Mouse (Mus musculus): Measurements from ENCODE around the gene Mto1.
A peak's percentile ranks its signal among the peaks of the same experiment; 100 is the strongest.
"Not testable (repeated sequence)": the region's sequence is repeated elsewhere in the genome, so short reads cannot be mapped to it uniquely, and the experiment has no call there.

Mto1 gene

DNA sequence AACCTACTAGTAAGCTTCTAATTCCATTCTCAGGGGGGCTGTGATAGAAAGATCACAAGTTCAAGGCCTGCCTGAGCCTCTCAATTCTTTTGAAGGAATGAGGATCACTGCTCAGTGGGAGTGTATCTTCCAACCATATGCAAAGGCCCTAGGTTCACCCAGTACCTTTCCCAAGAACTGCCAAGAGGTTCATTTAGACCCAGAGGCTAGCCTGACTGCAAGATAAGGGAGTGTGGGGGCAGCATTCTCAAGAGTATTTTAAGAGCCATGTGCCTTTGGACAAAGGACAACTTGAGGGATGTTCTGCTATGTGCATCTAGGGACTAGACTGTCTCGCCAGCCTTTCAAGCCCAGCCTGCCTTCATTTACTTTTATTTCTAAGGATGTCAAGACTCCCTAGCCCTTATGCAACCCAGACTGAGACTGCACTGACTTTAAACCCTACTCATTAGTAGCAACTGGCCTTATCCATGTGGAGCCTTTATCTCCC lies 28.6 kb downstream of the Mto1 start:
- DNase-seq, result no peak

DNA sequence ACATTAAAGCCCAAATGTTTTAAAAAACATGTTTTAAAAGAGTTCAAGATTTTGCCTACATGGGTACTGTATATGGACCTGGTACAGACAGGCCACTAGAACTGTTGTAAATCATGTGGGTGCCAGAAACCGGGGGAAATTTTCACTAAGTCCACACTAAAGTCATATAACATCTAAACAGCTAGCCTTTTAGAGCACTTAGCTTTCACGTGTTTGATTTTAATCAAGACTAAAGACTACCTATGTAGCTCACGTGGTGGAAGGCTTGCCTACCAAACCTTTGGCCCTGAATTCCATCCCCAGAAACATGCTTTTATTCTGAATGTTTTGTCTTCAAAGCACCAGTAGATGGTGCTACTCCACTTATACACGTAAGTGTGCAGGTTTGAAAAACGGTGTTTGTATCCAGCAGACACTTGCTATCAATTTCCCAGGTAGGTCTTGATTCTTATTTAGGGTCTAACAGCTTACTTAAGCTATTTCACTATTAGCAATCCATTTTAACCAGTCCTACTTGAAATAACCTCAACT lies 29.1 kb downstream of the Mto1 start:
- DNase-seq, result peak; percentile 23 to 48

DNA sequence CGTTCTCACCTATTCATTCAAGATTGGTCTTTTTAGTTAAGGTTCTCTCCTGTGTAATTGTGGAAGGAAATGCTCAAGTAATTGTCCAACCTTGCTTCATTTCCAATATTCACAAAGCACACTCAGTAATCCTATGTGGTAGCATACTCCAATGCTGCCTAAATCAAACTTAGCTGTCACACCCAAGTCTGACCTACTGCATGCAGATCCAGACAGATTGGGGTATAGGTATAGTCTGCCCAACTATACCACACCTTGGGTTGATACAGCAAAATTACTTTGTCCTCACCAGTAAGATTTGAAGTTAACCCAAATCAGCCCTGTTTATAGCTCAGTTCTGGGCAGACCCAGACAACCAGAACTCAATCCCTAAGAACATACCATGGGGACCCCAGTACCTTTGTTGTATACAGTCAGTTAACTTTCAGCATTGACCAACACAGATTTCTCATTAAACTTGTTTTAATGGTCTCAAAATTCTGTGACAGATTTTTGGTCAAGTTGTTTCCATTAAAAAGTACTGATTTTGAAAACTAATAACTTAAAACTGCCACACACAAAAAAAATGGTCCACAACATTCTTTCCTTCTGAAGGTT lies 30.1 kb downstream of the Mto1 start:
- DNase-seq, result not testable (repeated sequence)

GRCm38 (mm10) chr9:78479308-78479707 lies 31.3 kb downstream of the Mto1 start:
- not testable (repeated sequence) for DNase-seq

- not testable (repeated sequence) for DNase-seq
These were observed 32.2 kb downstream of the Mto1 start for GRCm38 (mm10) chr9:78480227-78480626.

DNA sequence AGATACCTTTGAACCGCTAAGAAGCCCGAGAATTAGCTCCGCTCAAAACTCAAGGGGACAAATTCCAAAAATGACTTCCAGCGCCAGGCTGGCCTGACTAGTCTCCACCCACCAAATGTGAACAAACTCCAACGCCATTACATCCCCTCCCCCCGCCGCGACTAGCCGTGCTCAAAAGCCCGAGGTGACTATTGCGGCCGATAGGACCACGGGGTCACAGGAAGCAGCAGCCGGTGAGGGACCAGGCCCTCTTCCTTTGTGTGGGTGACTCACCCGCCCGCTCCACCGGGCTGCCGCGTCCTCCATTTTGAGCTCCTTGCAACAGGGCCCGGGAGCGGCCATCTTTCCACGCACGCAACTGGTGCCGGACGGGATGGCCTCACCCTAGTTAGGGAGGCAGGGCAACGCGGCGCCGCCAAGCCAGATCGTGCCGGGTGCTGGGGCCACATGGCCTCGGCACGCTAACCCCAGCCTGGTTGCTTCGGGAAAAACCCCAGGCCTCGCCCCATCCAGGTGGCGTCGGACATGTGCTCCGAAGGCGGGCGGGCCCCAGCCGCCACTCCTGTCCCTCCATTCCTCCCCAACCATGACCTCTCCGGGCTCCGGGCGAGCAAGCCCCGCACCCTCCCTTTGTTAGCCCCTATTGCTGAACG lies 32.8 kb downstream of the Mto1 start:
- peak; percentile 83 to 85 for DNase-seq

DNA sequence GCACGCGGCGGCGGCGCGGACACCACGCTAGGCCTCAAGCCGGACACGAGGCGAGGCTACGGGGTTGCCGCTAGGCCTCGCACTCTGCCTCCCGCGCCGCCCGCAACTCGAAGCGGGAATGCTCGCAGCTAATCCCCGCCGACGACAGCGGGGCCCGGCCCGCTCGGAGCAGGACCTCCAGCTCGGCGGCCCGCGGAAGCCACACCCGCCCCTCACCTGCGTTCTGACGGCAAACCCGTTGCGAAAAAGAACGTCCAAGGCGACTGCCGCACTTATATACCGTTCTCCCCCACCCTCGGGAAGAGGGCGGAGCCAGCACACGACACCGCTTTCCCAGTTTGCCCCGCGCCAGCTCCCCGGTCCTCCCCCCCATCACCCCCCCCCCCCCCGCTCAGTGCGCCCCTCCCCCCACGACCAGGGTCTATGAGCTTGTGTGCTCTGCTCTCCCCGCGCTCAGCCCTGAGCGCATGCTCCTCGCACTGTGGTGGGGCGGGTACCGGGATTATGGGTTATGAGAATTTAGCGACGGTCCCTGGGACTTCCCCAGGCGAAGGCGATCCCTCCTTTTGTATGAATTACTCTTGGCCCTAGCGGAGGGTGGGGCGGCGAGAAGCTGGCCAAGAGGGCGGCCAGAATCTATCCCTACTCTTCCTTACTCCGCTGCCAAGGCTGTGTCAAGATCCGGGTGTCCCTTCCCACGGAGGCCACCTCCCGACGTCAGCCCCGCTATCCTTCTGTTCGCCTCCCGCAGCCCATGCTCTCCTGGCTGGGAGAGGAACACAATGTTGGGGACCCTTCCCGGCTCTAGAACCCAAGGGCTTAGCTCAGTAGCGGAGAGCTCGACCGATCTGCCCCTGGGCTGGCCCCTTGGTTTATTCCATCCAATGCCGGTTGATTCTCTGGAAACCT lies 33.7 kb downstream of the Mto1 start:
- peak; percentile 97 to 98 for DNase-seq

- DNase-seq, result peak; percentile 24 to 50
These were observed 34.4 kb downstream of the Mto1 start for GRCm38 (mm10) chr9:78482386-78482785.

GRCm38 (mm10) chr9:78484660-78485059 lies 36.7 kb downstream of the Mto1 start:
- no peak for DNase-seq

DNA sequence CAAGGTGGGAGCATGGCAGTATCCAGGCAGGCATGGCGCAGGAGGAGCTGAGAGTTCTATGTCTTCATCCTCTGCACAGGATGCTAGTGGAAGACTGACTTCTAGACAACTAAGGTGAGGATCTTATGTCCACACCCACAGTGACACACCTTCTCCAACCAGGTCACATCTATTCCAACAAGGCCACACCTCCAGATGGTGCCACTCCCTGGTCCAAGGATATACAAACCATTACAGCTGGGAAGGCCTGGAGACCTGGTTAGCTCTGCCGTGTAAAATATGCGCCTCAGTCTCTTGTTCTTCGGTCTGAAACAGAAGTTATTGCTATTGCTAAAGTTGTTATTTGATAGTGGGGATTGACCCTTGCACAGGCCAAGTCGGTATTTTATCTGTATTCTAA lies 40.0 kb downstream of the Mto1 start:
- not testable (repeated sequence) for DNase-seq

DNA sequence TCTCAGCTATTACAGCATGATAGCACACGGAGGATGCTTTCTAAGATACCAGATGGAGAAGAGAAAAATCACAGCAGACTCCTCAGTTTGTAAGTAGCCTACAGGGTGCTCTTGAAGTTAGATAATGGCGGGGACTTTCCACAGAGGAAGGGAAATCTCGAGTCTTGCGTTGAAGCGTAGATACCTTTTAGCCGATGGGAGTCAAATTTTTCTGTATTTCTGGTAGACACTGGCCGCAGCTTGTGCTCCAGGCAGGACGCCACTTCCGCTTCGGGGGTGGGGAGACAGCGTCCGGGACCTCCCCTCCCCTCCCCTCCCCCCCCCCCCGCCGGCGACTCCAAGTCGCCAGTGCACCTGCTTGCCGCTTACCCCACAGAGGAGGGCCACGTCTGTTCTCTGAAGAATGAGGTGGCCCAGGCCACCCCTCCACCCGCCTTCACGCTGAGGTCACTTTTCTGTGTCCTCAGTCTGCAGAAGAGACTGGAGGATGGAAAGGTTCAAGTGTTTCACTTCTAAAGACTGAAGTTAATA lies 40.9 kb downstream of the Mto1 start, which contains the start of gene Eef1a1:
Gene Eef1a1 (minus strand): TSS at position 262 of the 531 bp plus-strand sequence.
- DNase-seq, result peak; percentile 59 to 68

GRCm38 (mm10) chr9:78491169-78491568 lies 43.2 kb downstream of the Mto1 start:
- DNase-seq, result no peak

DNA sequence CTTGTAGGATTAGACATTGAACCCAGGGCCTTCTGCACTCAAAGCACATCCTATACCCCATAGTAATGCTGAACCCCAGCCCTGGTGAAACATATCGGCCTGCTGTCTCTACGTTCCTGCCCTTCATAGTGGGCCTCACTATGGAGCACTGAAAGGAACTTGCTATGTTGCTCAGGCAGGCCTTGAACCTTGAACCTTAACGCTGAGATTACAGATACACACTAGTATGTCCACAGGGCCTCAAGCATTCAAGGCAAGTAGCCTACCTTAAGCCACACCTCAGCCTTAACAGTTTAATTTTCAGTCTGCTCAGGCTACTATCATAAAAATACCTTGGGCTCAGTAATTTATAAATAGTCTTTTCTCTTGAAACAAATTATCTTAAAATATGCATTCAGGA lies 44.2 kb downstream of the Mto1 start:
- DNase-seq, result no peak

- DNase-seq, result no peak
These were observed 45.2 kb downstream of the Mto1 start for GRCm38 (mm10) chr9:78493171-78493570.

DNA sequence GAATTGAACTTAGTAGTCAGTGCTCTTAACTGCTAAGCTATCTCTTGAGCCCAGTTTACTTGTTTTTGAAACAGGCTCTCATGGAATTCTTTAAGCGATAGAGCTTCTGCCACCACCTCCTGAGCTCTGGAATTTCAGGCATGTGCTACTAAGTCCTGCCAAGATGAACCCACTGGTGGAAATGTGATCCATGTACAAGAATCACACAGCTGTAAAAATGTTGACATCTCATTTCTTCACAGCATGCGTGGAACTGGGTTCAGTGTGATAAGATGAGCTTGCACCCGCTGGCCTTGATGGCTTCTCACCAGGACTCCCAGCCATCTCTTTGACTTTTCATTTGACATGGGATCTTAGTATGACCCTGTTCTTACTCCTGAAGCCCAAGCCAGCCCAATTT lies 52.4 kb downstream of the Mto1 start:
- no peak for DNase-seq

DNA sequence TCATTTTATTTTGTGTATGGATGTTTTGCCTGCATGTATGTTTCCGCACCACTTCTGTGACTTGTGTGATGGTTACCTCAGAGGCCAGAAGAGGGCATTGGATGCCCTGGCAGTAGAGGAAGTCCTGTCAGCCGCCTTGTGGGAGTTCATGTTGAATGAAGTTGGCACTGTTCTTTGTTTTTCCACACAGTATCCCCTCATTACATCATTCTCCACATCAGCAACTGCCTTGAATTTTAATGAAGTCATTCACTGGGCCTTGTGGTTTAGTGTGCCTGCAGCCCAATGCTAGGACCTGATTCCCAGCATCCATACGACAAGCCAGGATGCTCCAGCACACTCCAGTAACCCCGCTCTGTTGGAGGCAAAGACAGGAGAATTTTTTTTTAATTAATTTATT lies 53.3 kb downstream of the Mto1 start:
- no peak for DNase-seq

- peak; percentile 19 to 23 for DNase-seq
These were observed 55.4 kb downstream of the Mto1 start for GRCm38 (mm10) chr9:78503223-78504079.

DNA sequence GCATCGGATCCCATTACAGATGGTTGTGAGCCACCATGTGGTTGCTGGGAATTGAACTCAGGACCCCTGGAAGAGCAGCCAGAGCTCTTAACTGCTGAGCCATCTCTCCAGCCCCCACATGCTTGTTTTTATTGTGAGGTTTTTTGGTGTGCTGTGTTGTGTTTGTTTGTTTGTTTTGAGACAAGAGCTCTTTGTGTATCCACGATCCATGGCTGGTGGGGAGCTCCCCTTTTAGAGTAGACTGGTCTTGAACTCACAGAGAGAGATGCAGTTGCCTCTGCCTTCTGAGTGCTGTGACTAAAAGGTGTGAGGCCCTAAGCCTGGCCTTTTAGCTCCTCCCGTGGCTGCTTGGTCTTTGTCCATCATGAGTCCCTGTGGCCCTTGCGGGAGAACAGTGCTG lies 56.1 kb downstream of the Mto1 start:
- no peak for DNase-seq

DNA sequence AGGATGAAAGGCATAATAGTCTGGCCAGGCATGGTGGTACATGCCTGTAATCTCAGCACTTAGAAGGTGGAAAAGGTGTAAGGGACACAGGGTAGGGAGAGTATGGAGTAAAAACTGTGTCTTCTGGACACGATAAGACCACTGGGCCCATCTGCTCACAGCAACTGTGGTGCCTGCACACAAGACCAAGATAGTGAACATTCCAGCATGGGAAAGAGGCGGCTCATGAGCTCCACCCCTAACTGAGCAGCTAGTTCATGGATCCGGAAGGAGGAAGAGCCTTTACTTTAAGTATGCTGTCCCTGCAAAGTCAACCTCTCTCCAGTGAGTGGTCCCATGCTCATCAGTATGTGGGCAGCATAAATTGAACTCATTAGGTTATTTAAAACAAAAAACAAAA lies 56.7 kb downstream of the Mto1 start:
- DNase-seq, result no peak

DNA sequence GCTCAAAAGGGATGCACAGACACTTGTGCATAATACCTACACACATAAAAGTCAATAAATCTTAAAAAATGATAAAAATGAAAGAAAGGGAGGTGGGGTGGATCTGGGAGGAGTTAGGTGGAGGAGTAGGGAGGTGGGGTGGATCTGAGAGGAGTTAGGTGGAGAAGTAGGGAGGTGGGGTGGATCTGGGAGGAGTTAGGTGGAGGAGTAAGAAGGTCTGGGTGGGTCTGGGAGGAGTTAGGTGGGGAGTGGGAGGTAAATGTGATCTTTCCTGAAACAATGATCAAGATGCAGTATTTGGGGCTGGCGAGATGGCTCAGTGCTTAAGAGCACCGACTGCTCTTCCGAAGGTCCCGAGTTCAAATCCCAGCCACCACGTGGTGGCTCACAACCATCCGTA lies 57.2 kb downstream of the Mto1 start:
- no peak for DNase-seq

DNA sequence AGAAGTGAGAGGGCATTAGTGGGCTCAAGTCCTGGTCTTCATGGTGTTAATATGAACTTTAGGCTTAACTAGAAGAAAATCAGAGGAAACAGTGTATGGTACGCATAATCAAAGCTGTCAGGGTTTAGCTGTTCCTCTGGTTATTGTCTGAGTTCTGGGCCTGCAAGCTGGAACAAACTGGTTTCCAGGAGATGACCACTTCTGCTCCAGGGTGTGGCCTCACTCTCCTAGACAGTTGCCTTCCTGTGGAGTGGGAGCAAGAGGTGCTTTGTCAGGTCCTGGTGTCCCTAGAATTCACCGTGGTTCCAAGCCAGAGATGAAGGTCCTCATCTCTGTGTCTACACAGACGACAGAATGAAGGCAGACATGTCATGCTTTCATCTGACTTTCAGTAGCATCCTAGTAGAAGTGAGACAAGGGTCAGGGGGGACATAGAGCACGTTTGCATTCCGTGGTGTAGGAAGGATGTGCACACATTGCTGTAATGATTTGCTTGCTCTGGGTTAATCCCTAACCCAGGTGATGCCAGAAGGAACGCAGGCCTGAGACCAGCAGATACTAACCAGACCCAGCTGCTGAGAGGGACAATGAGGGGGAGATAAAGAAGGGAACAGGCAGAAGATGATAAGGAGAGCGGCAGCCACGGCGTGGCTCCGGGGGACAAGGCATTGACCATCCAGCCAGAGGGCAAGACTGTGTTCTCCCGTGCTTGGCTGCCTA lies 58.2 kb downstream of the Mto1 start:
- DNase-seq, result no peak
